Mouse (Mus musculus): ENCODE results near the gene Elob.

GRCm38 (mm10) chr17:23806867-23807266, 22.1 kb downstream of the Elob start:
- TF ChIP-seq CTCF (IDR thresholded peaks at IDR 0.05; ENCODE audit: control insufficient read depth, insufficient read depth, insufficient replicate concordance, low read depth, low read length) (peak; percentile 2; the same call in 1 of the 2 replicates), POLR2A (IDR thresholded peaks at IDR 0.05; ENCODE audit: control insufficient read depth, low read depth, low read length) (no peak)
